ENCODE assay signal across 22 mouse cellular contexts in the genomic region with DNA sequence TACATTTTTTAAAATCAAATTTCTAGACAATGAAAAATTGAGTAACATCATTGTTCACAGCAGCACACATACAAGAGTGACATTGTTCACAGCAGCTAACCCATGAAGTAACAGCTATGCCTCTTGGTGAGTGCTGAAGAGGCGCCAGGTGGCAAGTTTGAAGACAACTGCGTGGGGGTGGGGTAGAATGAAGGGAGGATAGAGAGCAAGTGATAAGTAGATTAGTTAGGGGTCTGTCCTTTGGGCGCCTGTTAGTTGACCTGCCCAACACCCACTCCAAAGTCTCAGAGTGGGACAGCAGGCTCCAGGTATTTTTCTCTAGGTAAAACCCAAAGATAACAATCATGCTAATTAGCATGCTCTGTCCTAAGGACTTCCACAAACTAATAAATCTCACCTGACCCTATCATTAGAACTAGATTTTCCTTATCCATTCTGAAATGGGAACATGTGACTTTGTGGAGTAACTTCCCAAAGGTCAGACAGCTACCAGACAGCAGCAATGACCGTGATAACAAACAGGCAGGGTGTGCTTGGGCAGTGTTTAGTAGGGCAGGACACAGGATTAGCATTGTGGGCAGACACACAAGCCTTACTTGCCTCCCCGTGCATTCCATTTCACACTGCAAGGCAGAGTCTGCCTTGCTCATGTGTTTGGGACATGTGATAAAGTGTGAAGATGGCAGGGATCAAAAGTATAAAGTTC. TPM values are rescaled to one million over a fixed set of nuclear protein-coding genes. Genes with fewer than 3 reads are reported as not detected.
DNase-seq lines count a peak whose midpoint lies in the region; ATAC-seq lines count a peak whose summit lies in the region.
"Had no signal": no experiment of that assay in that cellular context is flagged by ENCODE, and none has a peak within 500 bp of the region (broad histone marks: within the 10 kb centered on the region; RNA-seq: fewer than 3 reads in every experiment).

No protein-coding gene starts in this region.

- H3K27me3 ChIP-seq in embryonic facial prominence, embryonic 15.5 days: no peaks in the 10 kb centered on the region
- no peaks in the 10 kb centered on the region for H3K27me3 ChIP-seq in embryonic facial prominence, embryonic 10.5 days (replicated peaks; ENCODE audit: low read depth, poor library complexity, severe bottlenecking)
- no peaks in the 10 kb centered on the region for H3K27me3 ChIP-seq in stomach, embryonic 15.5 days (replicated peaks)
- H3K27me3 ChIP-seq: heart, embryonic 13.5 days; hindbrain, embryonic 15.5 days; Patski had no signal

- no peak overlapping the region for H3K4me3 ChIP-seq in embryonic facial prominence, embryonic 15.5 days (replicated peaks)
- H3K4me3 ChIP-seq in embryonic facial prominence, embryonic 10.5 days: no peak overlapping the region
- H3K4me3 ChIP-seq in stomach, embryonic 15.5 days (replicated peaks): no peak overlapping the region
- H3K4me3 ChIP-seq: erythroblast, embryonic 14.5 days; forebrain, embryonic 10.5 days; gastrocnemius, adult 2 months; heart, embryonic 13.5 days; hindbrain, embryonic 15.5 days had no signal

- H3K9ac ChIP-seq in embryonic facial prominence, embryonic 15.5 days: no peak overlapping the region
- no peak overlapping the region for H3K9ac ChIP-seq in stomach, embryonic 15.5 days
- H3K9ac ChIP-seq: heart, embryonic 13.5 days; hindbrain, embryonic 15.5 days had no signal

- peak overlapping the region; percentile 29; the same call in 1 of the 2 replicates for H3K27ac ChIP-seq in embryonic facial prominence, embryonic 15.5 days (replicated peaks)
- H3K27ac ChIP-seq in embryonic facial prominence, embryonic 10.5 days (replicated peaks): no peak overlapping the region
- peak overlapping the region; percentile 46; the same call in 1 of the 2 replicates for H3K27ac ChIP-seq in stomach, embryonic 15.5 days
- H3K27ac ChIP-seq: forebrain, embryonic 10.5 days; gastrocnemius, adult 2 months; heart, embryonic 13.5 days; hindbrain, embryonic 15.5 days had no signal

- H3K9me3 ChIP-seq in embryonic facial prominence, embryonic 15.5 days (replicated peaks): no peaks in the 10 kb centered on the region
- H3K9me3 ChIP-seq in embryonic facial prominence, embryonic 10.5 days: no peaks in the 10 kb centered on the region
- no peaks in the 10 kb centered on the region for H3K9me3 ChIP-seq in stomach, embryonic 15.5 days
- H3K9me3 ChIP-seq: forebrain, embryonic 10.5 days; heart, embryonic 13.5 days; hindbrain, embryonic 15.5 days had no signal

- no peak overlapping the region for H3K4me2 ChIP-seq in embryonic facial prominence, embryonic 15.5 days (replicated peaks)
- no peak overlapping the region for H3K4me2 ChIP-seq in stomach, embryonic 15.5 days
- H3K4me2 ChIP-seq: heart, embryonic 13.5 days; hindbrain, embryonic 15.5 days had no signal

- 57% methylated on average over 5 of the region's 5 CpGs for WGBS in embryonic facial prominence, embryonic 15.5 days
- WGBS in embryonic facial prominence, embryonic 10.5 days: 51% methylated on average over 5 of the region's 5 CpGs
- WGBS in stomach, embryonic 15.5 days: 54% methylated on average over 5 of the region's 5 CpGs

- no peak for ATAC-seq in embryonic facial prominence, embryonic 15.5 days (ENCODE audit: insufficient number of reproducible peaks, low FRiP score, low TSS enrichment, low read depth)
- peak; percentile 3; the same call in 1 of the 2 replicates for ATAC-seq in stomach, embryonic 15.5 days (ENCODE audit: insufficient read depth, low FRiP score, low read depth)
- ATAC-seq: activated CD4-positive, CD25-positive, alpha-beta regulatory T cell, adult 4 months; forebrain, embryonic 14.5 days; Patski had no signal

- H3K4me1 ChIP-seq in embryonic facial prominence, embryonic 15.5 days: no peaks in the 10 kb centered on the region
- peaks cover 7% of the 10 kb centered on the region for H3K4me1 ChIP-seq in embryonic facial prominence, embryonic 10.5 days
- H3K4me1 ChIP-seq in stomach, embryonic 15.5 days: 0 out of 2 replicates have a peak, but pooled peaks cover 3% of the 10 kb centered on the region
- H3K4me1 ChIP-seq: hindbrain, embryonic 15.5 days had no signal

- no peaks in the 10 kb centered on the region for H3K36me3 ChIP-seq in embryonic facial prominence, embryonic 15.5 days
- no peaks in the 10 kb centered on the region for H3K36me3 ChIP-seq in embryonic facial prominence, embryonic 10.5 days (replicated peaks)
- no peaks in the 10 kb centered on the region for H3K36me3 ChIP-seq in stomach, embryonic 15.5 days
- H3K36me3 ChIP-seq: forebrain, embryonic 10.5 days; hindbrain, embryonic 15.5 days had no signal

- no peak for DNase-seq in embryonic facial prominence, embryonic 10.5 days (ENCODE audit: low spot score)
- peak; percentile 20 for DNase-seq in thymus, postnatal 0 days (ENCODE audit: low spot score)
- no peak for DNase-seq in thymus, adult 18-20 months
- DNase-seq in thymus, postnatal 4 days: peak; percentile 54
- DNase-seq in lung, postnatal 14 days: no peak
- DNase-seq in adrenal gland, adult 8-10 months: no peak
- DNase-seq: adrenal gland, postnatal 25 days; cerebellum, adult 18-20 months; cerebellum, adult 9-11 months; cerebellum, postnatal 36 days; gastrocnemius, adult 2 months; gastrocnemius, postnatal 25 days; heart, postnatal 36 days had no signal

RNA-seq across cellular contexts. Expression of a gene that starts 15.5 kb away (rescaled TPM):
- 556 and 591 TPM in 2 replicates for polyA plus RNA-seq in embryonic facial prominence, embryonic 15.5 days (2015; fragmentation: Nextera tagmentation; extraction: Ambion mirVana)
- polyA plus RNA-seq in embryonic facial prominence, embryonic 10.5 days (2016; fragmentation: Nextera tagmentation; extraction: Ambion mirVana): 33.4 and 34.9 TPM in 2 replicates
- 102 and 104 TPM in 2 replicates for polyA plus RNA-seq in thymus, postnatal 0 days (2015; fragmentation: Nextera tagmentation; extraction: Ambion mirVana)
- 184 and 297 TPM in 2 replicates for polyA plus RNA-seq in stomach, embryonic 15.5 days (2015; fragmentation: Nextera tagmentation; extraction: Ambion mirVana)
- total RNA-seq in adrenal gland, adult 8-10 months (2022): 1 to 10 TPM; 3.2 to 4.5 (median 3.8) TPM
- polyA plus RNA-seq: erythroblast, embryonic 14.5 days had no signal

Comparison
In these comparisons a context has a peak if more than half of its experiments do, and no peak if none do; other contexts are left out.
1. DNase-seq: peak in thymus, postnatal 0 days (single experiment) and thymus, postnatal 4 days (single experiment); none in embryonic facial prominence, embryonic 10.5 days (single experiment), thymus, adult 18-20 months (0 of 2), lung, postnatal 14 days (single experiment) and adrenal gland, adult 8-10 months (single experiment).